Mouse (Mus musculus): Measurements from ENCODE around the gene Ugt1a6b. TPM values are rescaled to one million over a fixed set of nuclear protein-coding genes. Genes with fewer than 3 reads are reported as not detected.
"Not testable (repeated sequence)": the region's sequence is repeated elsewhere in the genome, so short reads cannot be mapped to it uniquely, and the experiment has no call there.

The Ugt1a6b gene
- polyA plus RNA-seq, 1 experiment from 2014 or later, result 0.49 TPM

GRCm38 (mm10) chr1:88087513-88087912 is 15.5 kb upstream of the Ugt1a6b start, which contains the start of gene Ugt1a8:
Ugt1a8 (plus strand) TSS chr1:88087813.
- no peaks in the 10 kb centered on the region for H3K9me3 ChIP-seq (ENCODE audit: control insufficient read depth, low read length)
- no peaks in the 10 kb centered on the region; the same call in 1 of the 2 replicates for H3K4me1 ChIP-seq (ENCODE audit: control insufficient read depth, insufficient read depth, low read length)
- no peak for ATAC-seq
- H3K4me3 ChIP-seq (ENCODE audit: low read length), result no peak within 1 kb of the TSS
- WGBS, result 59% methylated on average over 3 of the region's 3 CpGs
- H3K36me3 ChIP-seq (ENCODE audit: control insufficient read depth, insufficient read depth, low read length), result no peaks in the 10 kb centered on the region
- no peaks in the 10 kb centered on the region for H3K27me3 ChIP-seq (replicated peaks; ENCODE audit: control insufficient read depth, insufficient read depth, low read length)
- no peak within 1 kb of the TSS for H3K27ac ChIP-seq (ENCODE audit: low read length)
- H3K9ac ChIP-seq (ENCODE audit: low read depth, low read length), result no peak within 1 kb of the TSS
- H3K4me2 ChIP-seq (ENCODE audit: low read depth, low read length), result no peak within 1 kb of the TSS

- no peak for ATAC-seq
- Histone ChIP-seq H3K36me3 (ENCODE audit: control insufficient read depth, insufficient read depth, low read length) (no peaks in the 10 kb centered on the region), H3K4me2 (ENCODE audit: low read depth, low read length) (no peak overlapping the region), H3K4me3 (ENCODE audit: low read length) (no peak overlapping the region), H3K9ac (ENCODE audit: low read depth, low read length) (no peak overlapping the region), H3K27me3 (replicated peaks; ENCODE audit: control insufficient read depth, insufficient read depth, low read length) (no peaks in the 10 kb centered on the region), H3K9me3 (ENCODE audit: control insufficient read depth, low read length) (no peaks in the 10 kb centered on the region), H3K4me1 (ENCODE audit: control insufficient read depth, insufficient read depth, low read length) (no peaks in the 10 kb centered on the region; the same call in 1 of the 2 replicates), H3K27ac (ENCODE audit: low read length) (no peak overlapping the region)
Observed at GRCm38 (mm10) chr1:88092341-88092740, 10.7 kb upstream of the Ugt1a6b start.

GRCm38 (mm10) chr1:88094270-88094676 is 8.8 kb upstream of the Ugt1a6b start:
- Histone ChIP-seq H3K4me2 (ENCODE audit: low read depth, low read length) (peak overlapping the region; percentile 49; the same call in 1 of the 2 replicates), H3K27ac (ENCODE audit: low read length) (peak overlapping the region; percentile 89)
- peak; percentile 69; the same call in 1 of the 2 replicates for ATAC-seq
- not testable (repeated sequence) for H3K9me3 ChIP-seq (ENCODE audit: control insufficient read depth, low read length); H3K4me3 ChIP-seq (ENCODE audit: low read length); H3K27me3 ChIP-seq (replicated peaks; ENCODE audit: control insufficient read depth, insufficient read depth, low read length); H3K36me3 ChIP-seq (ENCODE audit: control insufficient read depth, insufficient read depth, low read length); H3K9ac ChIP-seq (ENCODE audit: low read depth, low read length); H3K4me1 ChIP-seq (ENCODE audit: control insufficient read depth, insufficient read depth, low read length)
- 58% methylated on average over 3 of the region's 3 CpGs for WGBS

- peak within 1 kb of the TSS; percentile 89 for H3K27ac ChIP-seq (ENCODE audit: low read length)
- H3K9me3 ChIP-seq (ENCODE audit: control insufficient read depth, low read length), result no peaks in the 10 kb centered on the region
- peak; percentile 82 for ATAC-seq
- peak within 1 kb of the TSS; percentile 70 for H3K9ac ChIP-seq (ENCODE audit: low read depth, low read length)
- 27% methylated on average over 10 of the region's 10 CpGs for WGBS
- H3K4me3 ChIP-seq (ENCODE audit: low read length), result peak within 1 kb of the TSS; percentile 50
- no peaks in the 10 kb centered on the region for H3K27me3 ChIP-seq (replicated peaks; ENCODE audit: control insufficient read depth, insufficient read depth, low read length)
- H3K4me1 ChIP-seq (ENCODE audit: control insufficient read depth, insufficient read depth, low read length), result no peaks in the 10 kb centered on the region
- no peaks in the 10 kb centered on the region for H3K36me3 ChIP-seq (ENCODE audit: control insufficient read depth, insufficient read depth, low read length)
- peak within 1 kb of the TSS; percentile 49 for H3K4me2 ChIP-seq (ENCODE audit: low read depth, low read length)
Observed at GRCm38 (mm10) chr1:88094941-88095492, 8.0 kb upstream of the Ugt1a6b start, which contains the start of gene Ugt1a7c. Ugt1a7c (plus strand) TSS chr1:88095062.

GRCm38 (mm10) chr1:88098546-88098945 is 4.5 kb upstream of the Ugt1a6b start:
- not testable (repeated sequence) for H3K9me3 ChIP-seq (ENCODE audit: control insufficient read depth, low read length); H3K36me3 ChIP-seq (ENCODE audit: control insufficient read depth, insufficient read depth, low read length); H3K4me2 ChIP-seq (ENCODE audit: low read depth, low read length); H3K4me3 ChIP-seq (ENCODE audit: low read length); H3K9ac ChIP-seq (ENCODE audit: low read depth, low read length); H3K27ac ChIP-seq (ENCODE audit: low read length); H3K27me3 ChIP-seq (replicated peaks; ENCODE audit: control insufficient read depth, insufficient read depth, low read length); H3K4me1 ChIP-seq (ENCODE audit: control insufficient read depth, insufficient read depth, low read length)
- 53% methylated on average over 3 of the region's 3 CpGs for WGBS
- peak; percentile 69 for ATAC-seq

GRCm38 (mm10) chr1:88099691-88100090 is 3.4 kb upstream of the Ugt1a6b start:
- H3K36me3 ChIP-seq (ENCODE audit: control insufficient read depth, insufficient read depth, low read length); H3K9me3 ChIP-seq (ENCODE audit: control insufficient read depth, low read length); H3K27ac ChIP-seq (ENCODE audit: low read length); H3K4me3 ChIP-seq (ENCODE audit: low read length); H3K27me3 ChIP-seq (replicated peaks; ENCODE audit: control insufficient read depth, insufficient read depth, low read length); H3K4me1 ChIP-seq (ENCODE audit: control insufficient read depth, insufficient read depth, low read length); ATAC-seq; H3K9ac ChIP-seq (ENCODE audit: low read depth, low read length); H3K4me2 ChIP-seq (ENCODE audit: low read depth, low read length): not testable (repeated sequence)
- 87% methylated on average over 2 of the region's 2 CpGs for WGBS

GRCm38 (mm10) chr1:88103697-88104468 is 831 bp downstream of the Ugt1a6b start:
- H3K9ac ChIP-seq (ENCODE audit: low read depth, low read length); H3K27me3 ChIP-seq (replicated peaks; ENCODE audit: control insufficient read depth, insufficient read depth, low read length); H3K36me3 ChIP-seq (ENCODE audit: control insufficient read depth, insufficient read depth, low read length); H3K4me3 ChIP-seq (ENCODE audit: low read length); H3K27ac ChIP-seq (ENCODE audit: low read length); H3K9me3 ChIP-seq (ENCODE audit: control insufficient read depth, low read length); H3K4me2 ChIP-seq (ENCODE audit: low read depth, low read length): not testable (repeated sequence)
- ATAC-seq, result 0 out of 2 replicates have a peak, but pooled peaks have one; percentile 52
- WGBS, result 63% methylated on average over 4 of the region's 5 CpGs
- peaks cover 16% of the 10 kb centered on the region for H3K4me1 ChIP-seq (ENCODE audit: control insufficient read depth, insufficient read depth, low read length)

GRCm38 (mm10) chr1:88104667-88105430 is 1.8 kb downstream of the Ugt1a6b start:
- WGBS, result 95% methylated on average over 1 of the region's 1 CpGs
- H3K9me3 ChIP-seq (ENCODE audit: control insufficient read depth, low read length), result no peaks in the 10 kb centered on the region

GRCm38 (mm10) chr1:88105656-88106055 is 2.6 kb downstream of the Ugt1a6b start:
- no peaks in the 10 kb centered on the region for H3K36me3 ChIP-seq (ENCODE audit: control insufficient read depth, insufficient read depth, low read length)
- no peak overlapping the region for H3K4me2 ChIP-seq (ENCODE audit: low read depth, low read length)
- no peak overlapping the region for H3K27ac ChIP-seq (ENCODE audit: low read length)
- H3K9me3 ChIP-seq (ENCODE audit: control insufficient read depth, low read length), result no peaks in the 10 kb centered on the region
- H3K9ac ChIP-seq (ENCODE audit: low read depth, low read length), result no peak overlapping the region
- no peak overlapping the region for H3K4me3 ChIP-seq (ENCODE audit: low read length)
- 37% methylated on average over 2 of the region's 2 CpGs for WGBS
- 0 out of 2 replicates have a peak, but pooled peaks have one; percentile 19 for ATAC-seq
- no peaks in the 10 kb centered on the region for H3K27me3 ChIP-seq (replicated peaks; ENCODE audit: control insufficient read depth, insufficient read depth, low read length)
- H3K4me1 ChIP-seq (ENCODE audit: control insufficient read depth, insufficient read depth, low read length), result peaks cover 16% of the 10 kb centered on the region

More at GRCm38 (mm10) chr1:88104667-88105430, 1.8 kb downstream of the Ugt1a6b start:
- Histone ChIP-seq H3K4me2 (ENCODE audit: low read depth, low read length) (no peak overlapping the region), H3K4me3 (ENCODE audit: low read length) (no peak overlapping the region), H3K36me3 (ENCODE audit: control insufficient read depth, insufficient read depth, low read length) (no peaks in the 10 kb centered on the region), H3K27me3 (replicated peaks; ENCODE audit: control insufficient read depth, insufficient read depth, low read length) (no peaks in the 10 kb centered on the region), H3K9ac (ENCODE audit: low read depth, low read length) (no peak overlapping the region), H3K27ac (ENCODE audit: low read length) (no peak overlapping the region), H3K4me1 (ENCODE audit: control insufficient read depth, insufficient read depth, low read length) (peaks cover 16% of the 10 kb centered on the region)
- no peak for ATAC-seq

Measured in intestine, embryonic 16.5 days (tissue).